Mouse (Mus musculus) testis, adult 2 months (tissue): ENCODE measurements at regions not wholly inside any gene's neighbourhood (a gene's known extent, or its start where the extent isn't known, plus 50 kb on each side); places are given as distances from the start of the nearest gene placed in this dataset.

ENCODE experiments used
- CTCF ChIP-seq: fragments of 200-500 bp; IDR thresholded peaks from 2 replicates; pipeline ENCODE4 v1.5.1; 2012; ENCODE audit warnings: low read depth, mild to moderate bottlenecking, inconsistent platforms, low read length, moderate library complexity; ENCODE audit not compliant: control insufficient read depth, insufficient read depth, insufficient replicate concordance
- POLR2A ChIP-seq: fragments of 200-500 bp; IDR thresholded peaks from 2 replicates; pipeline ENCODE4 v1.6.1; 2012; ENCODE audit warnings: low read depth, mild to moderate bottlenecking, inconsistent platforms, low read length, moderate library complexity; ENCODE audit not compliant: control insufficient read depth

DNA sequence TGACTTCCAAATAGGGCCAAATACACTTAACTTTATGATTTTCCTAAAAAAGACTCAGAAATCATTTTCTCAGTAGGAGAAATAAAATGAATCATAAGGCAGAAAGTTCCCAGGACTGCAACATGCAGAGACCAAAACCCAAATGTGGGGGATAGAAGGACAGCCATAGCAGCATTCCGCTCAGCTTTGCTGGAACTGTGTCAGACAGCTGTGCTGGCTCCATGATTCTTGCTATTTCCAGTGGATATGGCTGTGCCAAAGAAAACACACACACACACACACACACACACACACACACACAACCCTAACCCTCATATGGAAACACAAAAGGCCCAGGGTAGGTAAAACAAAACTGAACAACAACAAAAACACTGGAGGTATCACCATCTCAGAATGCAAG, 78.6 kb upstream of the Tgm3 start:
- no peak for TF ChIP-seq CTCF
- no peak for TF ChIP-seq POLR2A
